Mouse (Mus musculus) kidney, adult 2 months (tissue): ENCODE data around the gene Id2. TPM values are rescaled to one million over a fixed set of nuclear protein-coding genes. Genes with fewer than 3 reads are reported as not detected.

Experiments
- DNase-seq: peaks from one replicate; pipeline ENCODE4 v3.0.0; 2021
- H3K27ac ChIP-seq: fragments of 200-500 bp; 2 replicates; pipeline ENCODE4 v1.5.1; 2012; ENCODE audit warnings: low read depth, low read length, control low read depth, inconsistent platforms; ENCODE audit not compliant: insufficient read depth
- H3K27me3 ChIP-seq: fragments of 200-500 bp; replicated peaks from 2 replicates; pipeline ENCODE4 v1.6.1; 2012; ENCODE audit warnings: mild to moderate bottlenecking, moderate library complexity, low read length, inconsistent platforms; ENCODE audit not compliant: control insufficient read depth, insufficient read depth
- H3K36me3 ChIP-seq: fragments of 200-500 bp; 2 replicates; pipeline ENCODE4 v1.6.1; 2012; ENCODE audit warnings: mild to moderate bottlenecking, moderate library complexity, low read length, inconsistent platforms; ENCODE audit not compliant: control insufficient read depth, insufficient read depth
- H3K4me1 ChIP-seq: fragments of 200-500 bp; 2 replicates; pipeline ENCODE4 v1.6.1; 2011; ENCODE audit warnings: low read length; ENCODE audit not compliant: control insufficient read depth, insufficient read depth
- H3K4me3 ChIP-seq: fragments of 200-500 bp; 2 replicates; pipeline ENCODE4 v1.5.1; 2011; ENCODE audit warnings: mild to moderate bottlenecking, low read depth, low read length, control low read depth; ENCODE audit not compliant: insufficient read depth
- CTCF ChIP-seq: fragments of 200-500 bp; conservative IDR thresholded peaks from 2 replicates; pipeline ENCODE4 v1.5.1; 2011; ENCODE audit warnings: low read depth, mild to moderate bottlenecking, control low read depth, low read length, moderate library complexity, mixed read lengths; ENCODE audit not compliant: insufficient read depth, insufficient read length
- POLR2A ChIP-seq: fragments of 200-500 bp; IDR thresholded peaks from one replicate; pipeline ENCODE4 v1.6.1; 2011; ENCODE audit warnings: low read depth, low read length, control low read depth
- WGBS: fragments of 180-500 bp; shearing (Covaris S2); methylation state at CpG from one replicate; pipeline ENCODE4 v1.1.7; 2018; 5-methylcytosine and 5-hydroxymethylcytosine counted together
- polyA plus RNA-seq: library from polyadenylated mRNA; depleted of rRNA; stranded (reverse); fragments of >200 nt; gene quantifications from 2 replicates; pipeline ENCODE4 v1.2.3, GENCODE M21; 2012; rRNA removed

The Id2 gene
- polyA plus RNA-seq, 1 experiment, result 476 TPM

DNA sequence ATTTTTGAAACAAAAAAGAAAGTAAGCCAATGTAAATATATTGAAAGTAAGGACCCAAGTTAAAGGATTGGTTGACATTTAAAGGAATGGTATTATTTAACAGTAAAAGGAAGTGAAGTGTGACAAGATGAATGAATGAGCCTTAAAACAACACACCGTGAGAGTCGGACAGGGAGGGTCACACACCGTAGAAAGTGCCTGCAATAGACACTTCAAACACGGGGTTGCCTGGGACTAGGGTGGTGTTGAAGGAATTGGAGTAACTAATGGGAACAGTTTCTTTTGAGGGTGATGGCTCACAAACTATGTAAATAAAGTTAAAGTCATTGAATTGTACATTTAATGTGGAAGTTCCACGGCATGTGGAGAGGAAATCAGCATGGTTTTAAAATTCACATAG, 47.7 kb downstream of the Id2 start:
- Histone ChIP-seq H3K27ac (no peak overlapping the region), H3K4me3 (no peak overlapping the region), H3K36me3 (peaks cover 9% of the 10 kb centered on the region), H3K4me1 (no peaks in the 10 kb centered on the region), H3K27me3 (no peaks in the 10 kb centered on the region)
- WGBS, result 24% methylated on average over 5 of the region's 5 CpGs
- no peak for TF ChIP-seq CTCF
- no peak for TF ChIP-seq POLR2A
- no peak for DNase-seq

DNA sequence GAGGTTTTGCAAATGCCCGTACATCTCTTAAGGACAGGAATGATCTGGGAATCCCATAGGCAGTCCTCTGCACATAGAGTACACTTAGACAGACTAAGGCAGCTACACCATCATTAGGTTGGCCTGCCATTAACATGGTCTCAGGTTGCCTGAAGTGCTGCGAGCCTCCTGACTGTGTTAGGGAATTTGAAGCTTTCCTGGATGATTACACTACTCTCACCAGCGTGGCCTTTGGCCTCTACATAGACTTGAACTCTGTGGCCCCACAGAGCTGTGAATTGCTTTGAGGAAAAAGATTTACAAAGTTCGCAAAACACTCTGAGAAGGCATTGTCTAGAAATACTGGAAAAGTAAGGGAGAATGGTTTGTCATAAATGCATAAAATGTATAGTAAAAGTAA, 52.4 kb downstream of the Id2 start:
- 55% methylated on average over 4 of the region's 4 CpGs for WGBS
- H3K27ac ChIP-seq, result no peak overlapping the region
- no peak overlapping the region for H3K4me3 ChIP-seq
- TF ChIP-seq CTCF (no peak), POLR2A (no peak)
- H3K36me3 ChIP-seq, result peaks cover 4% of the 10 kb centered on the region
- H3K27me3 ChIP-seq, result no peaks in the 10 kb centered on the region
- DNase-seq, result peak; percentile 14
- H3K4me1 ChIP-seq, result no peaks in the 10 kb centered on the region

DNA sequence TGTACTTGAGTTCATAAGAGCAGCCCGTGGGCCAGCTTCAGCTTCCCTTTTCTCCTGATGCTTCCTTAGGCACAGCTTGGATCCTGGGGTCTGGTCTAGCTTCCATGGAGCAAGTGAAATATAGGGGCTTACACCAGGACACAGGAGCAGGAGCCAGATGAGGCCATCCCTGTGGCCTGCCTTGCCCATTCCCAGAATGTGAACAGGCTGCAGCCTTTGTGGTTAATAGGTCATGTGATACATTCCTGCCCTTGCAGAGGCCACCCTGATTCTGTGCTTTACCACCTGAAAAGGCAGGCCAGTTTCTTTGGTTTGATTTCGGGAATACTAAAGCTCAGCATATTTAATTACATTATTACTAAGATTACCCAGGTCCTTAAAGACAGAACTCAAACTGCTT, 52.9 kb downstream of the Id2 start:
- no peaks in the 10 kb centered on the region for H3K27me3 ChIP-seq
- H3K27ac ChIP-seq, result no peak overlapping the region
- H3K4me3 ChIP-seq, result no peak overlapping the region
- peaks cover 4% of the 10 kb centered on the region for H3K36me3 ChIP-seq
- DNase-seq, result no peak
- H3K4me1 ChIP-seq, result no peaks in the 10 kb centered on the region
- 68% methylated on average over 2 of the region's 2 CpGs for WGBS
- TF ChIP-seq POLR2A, result no peak
- no peak for TF ChIP-seq CTCF

Other genes with a start within 250 kb of the Id2 start
- gene Kidins220, start 122.2 kb downstream of the Id2 start, polyA plus RNA-seq, result 79.6 and 102 TPM in 2 replicates